Mouse (Mus musculus) MEL (cell line): Measurements from ENCODE around the gene Fgfr2. TPM values are rescaled to one million over a fixed set of nuclear protein-coding genes. Genes with fewer than 3 reads are reported as not detected.

ENCODE experiments used
- DNase-seq: peaks from one replicate; pipeline ENCODE4 v3.0.0; 2011; ENCODE audit warnings: low read depth, low spot score
- H3K27ac ChIP-seq: 2 replicates; pipeline ENCODE4 v1.5.1; 2012; ENCODE audit warnings: low read depth, mild to moderate bottlenecking, control low read depth, low read length, moderate library complexity; ENCODE audit not compliant: control insufficient read depth
- H3K27me3 ChIP-seq, 2 experiments: fragments of 150-350 bp in 1 of 2; sonication (generic) in 1 of 2; 2 replicates each; pipeline ENCODE4 v1.6.1; 2012; ENCODE audit warnings: low read length in 2 of 2, mild to moderate bottlenecking in 2 of 2, improper control_type of control experiment in 1 of 2, moderate library complexity in 1 of 2; ENCODE audit not compliant: insufficient read depth in 2 of 2, control insufficient read depth in 1 of 2
- H3K36me3 ChIP-seq, 2 experiments: 2 replicates each; pipeline ENCODE4 v1.6.1; 2012 to 2014; ENCODE audit warnings: low read length in 2 of 2, improper control_type of control experiment in 1 of 2, inconsistent platforms in 1 of 2, mild to moderate bottlenecking in 1 of 2; ENCODE audit not compliant: insufficient read depth in 2 of 2, control insufficient read depth in 1 of 2
- H3K4me1 ChIP-seq, 2 experiments: fragments of 150-350 bp in 1 of 2; sonication (generic) in 1 of 2; 2 replicates each; pipeline ENCODE4 v1.6.1; 2012; ENCODE audit warnings: low read length in 2 of 2, improper control_type of control experiment in 1 of 2, mild to moderate bottlenecking in 1 of 2; ENCODE audit not compliant: insufficient read depth in 2 of 2, control insufficient read depth in 1 of 2
- H3K4me3 ChIP-seq, 2 experiments: fragments of 150-350 bp in 1 of 2; sonication (generic) in 1 of 2; 2 replicates each; pipeline ENCODE4 v1.5.1; 2012; ENCODE audit warnings: low read depth in 2 of 2, low read length in 2 of 2, mild to moderate bottlenecking in 2 of 2, moderate library complexity in 2 of 2, control low read depth in 1 of 2, improper control_type of control experiment in 1 of 2; ENCODE audit not compliant: control insufficient read depth in 1 of 2, insufficient read depth in 1 of 2
- H3K79me2 ChIP-seq: 2 replicates; pipeline ENCODE4 v1.6.1; 2012; ENCODE audit warnings: mild to moderate bottlenecking, low read length, moderate library complexity; ENCODE audit not compliant: control insufficient read depth, poor library complexity, insufficient read depth
- H3K9ac ChIP-seq: 2 replicates; pipeline ENCODE4 v1.6.1; 2012; ENCODE audit warnings: low read depth, mild to moderate bottlenecking, control low read depth, low read length, moderate library complexity; ENCODE audit not compliant: control insufficient read depth, poor library complexity, severe bottlenecking
- H3K9me3 ChIP-seq: fragments of 150-350 bp; sonication (generic); replicated peaks from 2 replicates; pipeline ENCODE4 v1.6.1; 2012; ENCODE audit warnings: mild to moderate bottlenecking, low read length, improper control_type of control experiment, moderate library complexity; ENCODE audit not compliant: insufficient read depth
- CHD2 ChIP-seq: IDR thresholded peaks from 2 replicates; pipeline ENCODE4 v1.6.1; 2011; ENCODE audit warnings: low read length, improper control_type of control experiment
- ETS1 ChIP-seq: IDR thresholded peaks from 2 replicates; pipeline ENCODE4 v1.6.1; 2012; ENCODE audit warnings: low read depth, mild to moderate bottlenecking, inconsistent platforms, low read length, improper control_type of control experiment, moderate library complexity
- GABPA ChIP-seq: IDR thresholded peaks from 2 replicates; pipeline ENCODE4 v1.6.1; 2012; ENCODE audit warnings: low read depth, mild to moderate bottlenecking, inconsistent platforms, low read length, improper control_type of control experiment, moderate library complexity
- GATA1 ChIP-seq: IDR thresholded peaks from 2 replicates; pipeline ENCODE4 v1.6.1; 2011; ENCODE audit warnings: low read depth, low read length, improper control_type of control experiment
- MAFK ChIP-seq: IDR thresholded peaks from 2 replicates; pipeline ENCODE4 v1.6.1; 2011; ENCODE audit warnings: low read depth, mild to moderate bottlenecking, low read length, improper control_type of control experiment, borderline replicate concordance
- MAZ ChIP-seq: IDR thresholded peaks from 2 replicates; pipeline ENCODE4 v1.6.1; 2012; ENCODE audit warnings: low read depth, mild to moderate bottlenecking, inconsistent platforms, low read length, improper control_type of control experiment
- NELFE ChIP-seq: IDR thresholded peaks from 2 replicates; pipeline ENCODE4 v1.6.1; 2011; ENCODE audit warnings: low read depth, low read length, improper control_type of control experiment
- POLR2A ChIP-seq, 2 experiments: IDR thresholded peaks; 2 replicates each; pipeline ENCODE4 v1.6.1; 2011 to 2012; ENCODE audit warnings: low read length in 2 of 2, mild to moderate bottlenecking in 2 of 2, control low read depth in 1 of 2, improper control_type of control experiment in 1 of 2, low read depth in 1 of 2, moderate library complexity in 1 of 2; ENCODE audit not compliant: control insufficient read depth in 1 of 2, insufficient read depth in 1 of 2, poor library complexity in 1 of 2
- POLR2AphosphoS5 ChIP-seq: IDR thresholded peaks from 2 replicates; pipeline ENCODE4 v1.6.1; 2012; ENCODE audit warnings: low read depth, borderline replicate concordance, mild to moderate bottlenecking, inconsistent platforms, low read length, moderate library complexity, mixed read lengths
- RCOR1 ChIP-seq: IDR thresholded peaks from 2 replicates; pipeline ENCODE4 v1.6.1; 2012; ENCODE audit warnings: low read depth, mild to moderate bottlenecking, inconsistent platforms, low read length, improper control_type of control experiment
- SIN3A ChIP-seq: IDR thresholded peaks from 2 replicates; pipeline ENCODE4 v1.6.1; 2012; ENCODE audit warnings: low read length, improper control_type of control experiment, inconsistent platforms
- SMC3 ChIP-seq: IDR thresholded peaks from 2 replicates; pipeline ENCODE4 v1.6.1; 2011; ENCODE audit warnings: low read depth, low read length, improper control_type of control experiment
- TAL1 ChIP-seq: IDR thresholded peaks from 2 replicates; pipeline ENCODE4 v1.6.1; 2012; ENCODE audit warnings: mild to moderate bottlenecking, inconsistent platforms, low read length, moderate library complexity, mixed read lengths
- TBP ChIP-seq: IDR thresholded peaks from 2 replicates; pipeline ENCODE4 v1.8.0; 2011; ENCODE audit warnings: low read depth, low read length, improper control_type of control experiment
- TCF12 ChIP-seq: IDR thresholded peaks from 2 replicates; pipeline ENCODE4 v1.6.1; 2014; ENCODE audit warnings: low read depth, mild to moderate bottlenecking, inconsistent platforms, low read length, improper control_type of control experiment, moderate library complexity
- UBTF ChIP-seq: IDR thresholded peaks from 2 replicates; pipeline ENCODE4 v1.6.1; 2012; ENCODE audit warnings: low read depth, mild to moderate bottlenecking, inconsistent platforms, low read length, improper control_type of control experiment, moderate library complexity, borderline replicate concordance; ENCODE audit not compliant: insufficient read depth
- USF2 ChIP-seq, 2 experiments: IDR thresholded peaks; 2 replicates each; pipeline ENCODE4 v1.6.1; 2011 to 2012; ENCODE audit warnings: improper control_type of control experiment in 2 of 2, low read length in 2 of 2, borderline replicate concordance in 1 of 2, inconsistent platforms in 1 of 2, low read depth in 1 of 2, mild to moderate bottlenecking in 1 of 2; ENCODE audit not compliant: insufficient read depth in 1 of 2
- ZC3H11A ChIP-seq: IDR thresholded peaks from 2 replicates; pipeline ENCODE4 v1.6.1; 2012; ENCODE audit warnings: low read depth, mild to moderate bottlenecking, inconsistent platforms, low read length, improper control_type of control experiment
- ZKSCAN1 ChIP-seq: IDR thresholded peaks from 2 replicates; pipeline ENCODE4 v1.6.1; 2012; ENCODE audit warnings: low read depth, mild to moderate bottlenecking, inconsistent platforms, low read length, improper control_type of control experiment, moderate library complexity
- ZMIZ1 ChIP-seq: IDR thresholded peaks from 2 replicates; pipeline ENCODE4 v1.6.1; 2012; ENCODE audit warnings: low read depth, mild to moderate bottlenecking, inconsistent platforms, low read length, improper control_type of control experiment, moderate library complexity
- ZNF384 ChIP-seq: IDR thresholded peaks from 2 replicates; pipeline ENCODE4 v1.6.1; 2012; ENCODE audit warnings: low read depth, mild to moderate bottlenecking, inconsistent platforms, low read length, improper control_type of control experiment
- polyA plus RNA-seq, 2 experiments: library from polyadenylated mRNA; stranded (reverse) in 1 of 2; unstranded in 1 of 2; fragments of >175 nt in 1 of 2; fragments of >200 nt in 1 of 2; gene quantifications; 2 replicates each; pipeline versions ENCODE4 v1.2.1 to v1.2.4; 2012; ENCODE audit warnings: low replicate concordance in 2 of 2, low read depth in 1 of 2; ENCODE audit not compliant: insufficient read length in 2 of 2, insufficient read depth in 1 of 2, missing spikeins in 1 of 2
- total RNA-seq: library from RNA; depleted of rRNA; stranded (reverse); fragments of 300-350 nt; gene quantifications from 2 replicates; pipeline ENCODE4 v1.2.3, GENCODE M21; 2012

Gene Fgfr2
- total and polyA plus RNA-seq, 3 experiments: not detected

- no peak overlapping the region for H3K9ac ChIP-seq
- no peak overlapping the region for H3K27ac ChIP-seq
- peaks cover 0 to 6% of the 10 kb centered on the region in 2 experiments for H3K27me3 ChIP-seq
- H3K36me3 ChIP-seq: no peaks in the 10 kb centered on the region
- DNase-seq: no peak
- no peaks in the 10 kb centered on the region for H3K4me1 ChIP-seq
- no peaks in the 10 kb centered on the region for H3K79me2 ChIP-seq
- no peak overlapping the region for H3K4me3 ChIP-seq
- TF ChIP-seq UBTF (no peak), GATA1 (no peak), POLR2AphosphoS5 (no peak), ZMIZ1 (no peak), ZKSCAN1 (no peak), MAFK (no peak), ETS1 (no peak), SMC3 (no peak), POLR2A (IDR thresholded peaks at IDR 0.05; ENCODE audit: control insufficient read depth in 1 of 2, insufficient read depth in 1 of 2, low read depth in 1 of 2, low read length in 2 of 2, poor library complexity in 1 of 2) (no peak), TAL1 (no peak), TCF12 (no peak), MAZ (no peak), RCOR1 (no peak), ZNF384 (no peak)
- TF ChIP-seq, all 39 proteins: peak for 0
- no peaks in the 10 kb centered on the region for H3K9me3 ChIP-seq
Measured at GRCm38 (mm10) chr7:132204073-132204612, 919.0 kb downstream of the Fgfr2 start.

- Histone ChIP-seq H3K27ac (no peak overlapping the region), H3K27me3 (peaks cover 0 to 2% of the 10 kb centered on the region in 2 experiments), H3K36me3 (no peaks in the 10 kb centered on the region), H3K4me3 (no peak overlapping the region), H3K79me2 (no peaks in the 10 kb centered on the region), H3K9me3 (no peaks in the 10 kb centered on the region), H3K4me1 (no peaks in the 10 kb centered on the region), H3K9ac (no peak overlapping the region)
- no peak for DNase-seq
- TF ChIP-seq POLR2A (IDR thresholded peaks at IDR 0.05; ENCODE audit: control insufficient read depth in 1 of 2, insufficient read depth in 1 of 2, low read depth in 1 of 2, low read length in 2 of 2, poor library complexity in 1 of 2) (no peak), ZC3H11A (no peak), ZNF384 (no peak), ETS1 (no peak), CHD2 (no peak), TBP (no peak), MAFK (no peak), USF2 (IDR thresholded peaks at IDR 0.05; ENCODE audit: borderline replicate concordance in 1 of 2, insufficient read depth in 1 of 2, low read depth in 1 of 2, low read length in 2 of 2) (no peak), SIN3A (no peak), GABPA (no peak), GATA1 (no peak), NELFE (no peak)
Measured at GRCm38 (mm10) chr7:132199686-132200085, 923.5 kb downstream of the Fgfr2 start.
